Mouse (Mus musculus) heart, adult 2 months (tissue): ENCODE data around the gene Slc18a2.

ENCODE experiments used
- CTCF ChIP-seq: fragments of 200-600 bp; IDR thresholded peaks from 2 replicates; pipeline ENCODE4 v1.8.1; 2022; ENCODE audit warnings: antibody characterized with exemption, mild to moderate bottlenecking, moderate library complexity
- POLR2A ChIP-seq: fragments of 200-500 bp; IDR thresholded peaks from 2 replicates; pipeline ENCODE4 v1.6.1; 2011; ENCODE audit warnings: mild to moderate bottlenecking, low read depth, low read length, control low read depth; ENCODE audit not compliant: insufficient read depth

- no peak for TF ChIP-seq CTCF
- no peak for TF ChIP-seq POLR2A
Measured at GRCm38 (mm10) chr19:59282001-59282400, 21.3 kb downstream of the Slc18a2 start.
